Mouse (Mus musculus): ENCODE data around the gene Htr2b. TPM values are rescaled to one million over a fixed set of nuclear protein-coding genes. Genes with fewer than 3 reads are reported as not detected.

Gene Htr2b
- total and polyA plus RNA-seq, 3 experiments, result 0.47 TPM; not detected in 2

DNA sequence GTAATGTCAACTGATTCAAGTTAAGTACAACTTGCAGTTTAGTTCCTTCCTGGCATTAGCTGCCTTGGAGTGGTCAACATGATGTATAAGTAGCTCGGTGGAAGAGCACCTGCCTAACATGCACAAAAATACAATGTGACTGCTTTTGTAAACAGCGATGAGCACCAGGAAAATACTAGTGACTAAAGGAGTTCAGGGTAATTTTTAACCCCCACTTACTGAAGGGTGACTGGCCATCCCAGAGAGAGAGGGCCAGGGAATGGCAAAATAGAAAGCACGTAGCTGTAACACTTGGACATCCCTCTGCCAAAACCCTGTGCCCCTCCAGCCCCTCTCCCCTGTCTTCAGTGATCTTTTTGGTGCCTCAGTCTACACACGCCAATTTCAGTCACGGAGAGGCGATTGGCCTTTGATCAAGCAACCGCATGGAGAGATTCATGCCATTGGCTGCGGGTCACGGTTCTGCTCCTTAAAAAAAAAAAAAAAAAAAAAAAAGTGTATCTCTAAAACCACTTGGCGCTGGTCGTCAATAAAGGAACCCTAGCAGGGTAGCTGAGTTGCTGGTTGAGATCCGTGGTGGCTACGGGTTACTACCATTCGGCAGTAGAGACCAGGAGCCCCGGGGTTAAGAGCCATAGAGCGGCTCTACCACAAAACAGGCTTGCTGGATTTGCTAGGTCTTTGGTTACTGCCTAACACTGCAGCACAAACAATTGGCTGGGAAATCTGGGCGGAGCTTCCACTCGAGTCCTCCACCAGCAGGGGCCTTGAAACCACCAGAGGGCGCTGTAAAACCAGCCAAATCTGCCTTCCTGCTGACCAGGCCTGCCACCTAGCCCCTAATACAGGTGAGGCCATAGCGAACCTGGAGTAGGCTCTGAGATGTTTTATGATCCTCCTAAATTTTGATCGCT is 52.7 kb downstream of the Htr2b start:
- Histone ChIP-seq H3K9ac (ENCODE audit: insufficient read depth, low read depth) (peak overlapping the region; percentile 46; the same call in 1 of the 2 replicates), H3K9me3 (replicated peaks; ENCODE audit: low read length) (no peaks in the 10 kb centered on the region), H3K27ac (ENCODE audit: insufficient read depth, low read depth) (no peak overlapping the region), H3K4me1 (ENCODE audit: control insufficient read depth in 1 of 2, insufficient read depth in 2 of 2) (peaks cover 4 to 18% of the 10 kb centered on the region in 2 experiments; a peak in 3 of 4 replicates), H3K36me3 (replicated peaks in 1 of 2; ENCODE audit: control insufficient read depth in 1 of 2, insufficient read depth in 1 of 2, low read length in 1 of 2) (no peaks in the 10 kb centered on the region), H3K4me3 (replicated peaks in 1 of 3; ENCODE audit: low read depth in 2 of 3, low read length in 2 of 3, poor library complexity in 1 of 3) (peak overlapping the region in 1 of 3 experiments; percentile 25), H3K27me3 (replicated peaks) (peaks cover 19% of the 10 kb centered on the region), H3K79me2 (replicated peaks; ENCODE audit: control insufficient read depth, extremely low read depth, insufficient read depth, poor library complexity, severe bottlenecking) (no peaks in the 10 kb centered on the region), H3K4me2 (ENCODE audit: insufficient read depth, low read depth, poor library complexity, severe bottlenecking) (peak overlapping the region; percentile 79)
- dilution Hi-C loops (cut with MboI; ENCODE audit: extremely low pct_ligation_motif_present, extremely low pct_unique_long_range_greater_than_20kb, low sequenced_read_pairs) (no loop called here), in situ Hi-C loops (cut with MboI; ENCODE audit: low pct_ligation_motif_present, low pct_unique_long_range_greater_than_20kb, low sequenced_read_pairs) (no loop called here)
- no peak for TF ChIP-seq EP300 (IDR thresholded peaks at IDR 0.05; ENCODE audit: low read length)
- no peak for TF ChIP-seq ETS1 (conservative IDR thresholded peaks at IDR 0.05; ENCODE audit: low read depth, low read length)
- no peak for TF ChIP-seq MAZ (IDR thresholded peaks at IDR 0.05; ENCODE audit: low read depth, low read length)
- TF ChIP-seq MYC (IDR thresholded peaks at IDR 0.05; ENCODE audit: low read depth, low read length), result 0 out of 2 replicates have a peak, but pooled peaks have one; percentile 8
- 0 out of 2 replicates have a peak, but pooled peaks have one; percentile 45 for TF ChIP-seq MEF2A (IDR thresholded peaks at IDR 0.05; ENCODE audit: borderline replicate concordance, low read depth, low read length)
- no peak for TF ChIP-seq JUN (IDR thresholded peaks at IDR 0.05; ENCODE audit: insufficient read depth, low read depth, low read length)
- no peak; the same call in 1 of the 2 replicates for TF ChIP-seq NELFE (IDR thresholded peaks at IDR 0.05; ENCODE audit: low read depth, low read length)
- no peak for TF ChIP-seq SIN3A (IDR thresholded peaks at IDR 0.05; ENCODE audit: low read length)
- TF ChIP-seq PAX5 (IDR thresholded peaks at IDR 0.05; ENCODE audit: low read length), result no peak
- TF ChIP-seq IRF4 (IDR thresholded peaks at IDR 0.05; ENCODE audit: low read depth, low read length), result peak; percentile 98
- no peak for TF ChIP-seq ELF1 (IDR thresholded peaks at IDR 0.05; ENCODE audit: low read depth, low read length)
- peak; percentile 64 for TF ChIP-seq SMC3 (IDR thresholded peaks at IDR 0.05; ENCODE audit: low read depth, low read length)
- TF ChIP-seq KAT2A (IDR thresholded peaks at IDR 0.05; ENCODE audit: insufficient replicate concordance, low read length), result no peak
- TF ChIP-seq ZNF384 (IDR thresholded peaks at IDR 0.05; ENCODE audit: low read depth, low read length), result peak; percentile 88
- TF ChIP-seq MAFK (IDR thresholded peaks at IDR 0.05; ENCODE audit: insufficient replicate concordance, low read length), result no peak
- no peak for TF ChIP-seq BHLHE40 (IDR thresholded peaks at IDR 0.05; ENCODE audit: low read depth, low read length)
- TF ChIP-seq NRF1 (IDR thresholded peaks at IDR 0.05; ENCODE audit: low read depth, low read length), result no peak
- peak; percentile 15; the same call in 1 of the 2 replicates for TF ChIP-seq HCFC1 (IDR thresholded peaks at IDR 0.05; ENCODE audit: low read depth, low read length)
- no peak for TF ChIP-seq GABPA (IDR thresholded peaks at IDR 0.05; ENCODE audit: insufficient replicate concordance, low read depth, low read length)
- TF ChIP-seq TBP (conservative IDR thresholded peaks at IDR 0.05; ENCODE audit: low read depth, low read length), result peak; percentile 40; the same call in 1 of the 2 replicates
- no peak for TF ChIP-seq USF2 (conservative IDR thresholded peaks at IDR 0.05; ENCODE audit: low read depth, low read length)
- TF ChIP-seq UBTF (IDR thresholded peaks at IDR 0.05; ENCODE audit: low read depth, low read length), result no peak
- TF ChIP-seq ZMIZ1 (IDR thresholded peaks at IDR 0.05; ENCODE audit: low read depth, low read length), result no peak
- TF ChIP-seq ZC3H11A (IDR thresholded peaks at IDR 0.05; ENCODE audit: low read depth, low read length), result no peak
- peak; percentile 53; the same call in 1 of the 2 replicates for TF ChIP-seq POLR2A (IDR thresholded peaks at IDR 0.05; ENCODE audit: low read depth, low read length)
- peak; percentile 74 to 98 for TF ChIP-seq CTCF (conservative IDR thresholded peaks at IDR 0.05 in 1 of 2, IDR thresholded peaks at IDR 0.05 in 1 of 2; ENCODE audit: low read depth in 2 of 2, low read length in 2 of 2)
- TF ChIP-seq POLR2AphosphoS2 (IDR thresholded peaks at IDR 0.05; ENCODE audit: low read depth, low read length), result no peak
- TF ChIP-seq MAX (IDR thresholded peaks at IDR 0.05; ENCODE audit: low read length), result no peak
- TF ChIP-seq MXI1 (IDR thresholded peaks at IDR 0.05; ENCODE audit: low read depth, low read length), result 0 out of 2 replicates have a peak, but pooled peaks have one; percentile 36
- TF ChIP-seq RCOR1 (conservative IDR thresholded peaks at IDR 0.05; ENCODE audit: low read depth, low read length), result no peak
- TF ChIP-seq TCF12 (IDR thresholded peaks at IDR 0.05; ENCODE audit: low read depth, low read length), result 0 out of 2 replicates have a peak, but pooled peaks have one; percentile 12
- peak; percentile 72 for TF ChIP-seq RAD21 (IDR thresholded peaks at IDR 0.05; ENCODE audit: low read depth, low read length)
- peak; percentile 91 for DNase-seq (ENCODE audit: extremely low read depth)
